Mouse (Mus musculus) heart, adult 2 months (tissue): ENCODE measurements around the gene Fmo5.

Experiments used
- CTCF ChIP-seq: fragments of 200-600 bp; IDR thresholded peaks from 2 replicates; pipeline ENCODE4 v1.8.1; 2022; ENCODE audit warnings: antibody characterized with exemption, mild to moderate bottlenecking, moderate library complexity
- EP300 ChIP-seq: fragments of 200-500 bp; IDR thresholded peaks from 2 replicates; pipeline ENCODE4 v1.6.1; 2011; ENCODE audit warnings: low read depth, low read length, control low read depth; ENCODE audit not compliant: insufficient read depth
- POLR2A ChIP-seq: fragments of 200-500 bp; IDR thresholded peaks from 2 replicates; pipeline ENCODE4 v1.6.1; 2011; ENCODE audit warnings: mild to moderate bottlenecking, low read depth, low read length, control low read depth; ENCODE audit not compliant: insufficient read depth

GRCm38 (mm10) chr3:97593089-97593488, 35.5 kb upstream of the Fmo5 start:
- TF ChIP-seq POLR2A (no peak), EP300 (no peak), CTCF (no peak)
